Mouse (Mus musculus) hindbrain, embryonic 12.5 days (tissue): ENCODE results near the gene Pde4c. TPM values are rescaled to one million over a fixed set of nuclear protein-coding genes. Genes with fewer than 3 reads are reported as not detected.

Experiments
- ATAC-seq: fragments of 200-750 bp; cut with Nextera tagmentation; 2 replicates; pipeline ENCODE4 v1.8.0; 2017; ENCODE audit warnings: moderate TSS enrichment; ENCODE audit not compliant: low FRiP score
- H3K27ac ChIP-seq: fragments of 300-500 bp; sonication (generic); 2 replicates; pipeline ENCODE4 v1.5.1; 2016; ENCODE audit warnings: mild to moderate bottlenecking
- H3K27me3 ChIP-seq: fragments of 300-500 bp; sonication (generic); 2 replicates; pipeline ENCODE4 v1.6.1; 2016; ENCODE audit warnings: mild to moderate bottlenecking
- H3K36me3 ChIP-seq: fragments of 300-500 bp; sonication (generic); 2 replicates; pipeline ENCODE4 v1.6.1; 2016; ENCODE audit warnings: mild to moderate bottlenecking
- H3K4me1 ChIP-seq: fragments of 300-500 bp; sonication (generic); 2 replicates; pipeline ENCODE4 v1.6.1; 2016
- H3K4me2 ChIP-seq: fragments of 300-500 bp; sonication (generic); replicated peaks from 2 replicates; pipeline ENCODE4 v1.6.1; 2016; ENCODE audit warnings: mild to moderate bottlenecking
- H3K4me3 ChIP-seq: fragments of 300-500 bp; sonication (generic); 2 replicates; pipeline ENCODE4 v1.5.1; 2016; ENCODE audit warnings: mild to moderate bottlenecking
- H3K9ac ChIP-seq: fragments of 300-500 bp; sonication (generic); 2 replicates; pipeline ENCODE4 v1.6.1; 2016; ENCODE audit warnings: mild to moderate bottlenecking, moderate library complexity
- H3K9me3 ChIP-seq: fragments of 300-500 bp; sonication (generic); replicated peaks from 2 replicates; pipeline ENCODE4 v1.6.1; 2016; ENCODE audit warnings: mild to moderate bottlenecking
- WGBS: fragments of 180-500 bp; shearing (Covaris S2); methylation state at CpG from one replicate; pipeline ENCODE4 v1.1.7; 2016; 5-methylcytosine and 5-hydroxymethylcytosine counted together
- polyA plus RNA-seq: library from polyadenylated mRNA; unstranded; fragments of >200 nt; fragmentation: Nextera tagmentation; extraction: Ambion mirVana; gene quantifications from 2 replicates; pipeline ENCODE4 v1.2.1, GENCODE M21; 2016

The Pde4c gene
- polyA plus RNA-seq, 1 experiment from 2014 or later, result 0.26 TPM

GRCm38 (mm10) chr8:70687576-70687975 lies 35.9 kb upstream of the Pde4c start:
- Histone ChIP-seq H3K9me3 (no peaks in the 10 kb centered on the region), H3K4me1 (peaks cover 17% of the 10 kb centered on the region), H3K4me3 (no peak overlapping the region), H3K9ac (no peak overlapping the region), H3K27me3 (peaks cover 2% of the 10 kb centered on the region; the same call in 1 of the 2 replicates), H3K4me2 (no peak overlapping the region), H3K27ac (no peak overlapping the region), H3K36me3 (no peaks in the 10 kb centered on the region)
- 87% methylated on average over 8 of the region's 8 CpGs for WGBS
- ATAC-seq, result no peak

GRCm38 (mm10) chr8:70688136-70688535 lies 35.4 kb upstream of the Pde4c start:
- WGBS, result 90% methylated on average over 3 of the region's 3 CpGs
- no peak overlapping the region for H3K4me2 ChIP-seq
- no peak overlapping the region for H3K4me3 ChIP-seq
- no peaks in the 10 kb centered on the region for H3K27me3 ChIP-seq
- ATAC-seq, result no peak
- no peak overlapping the region for H3K27ac ChIP-seq
- H3K9me3 ChIP-seq, result no peaks in the 10 kb centered on the region
- peaks cover 17% of the 10 kb centered on the region for H3K4me1 ChIP-seq
- no peak overlapping the region for H3K9ac ChIP-seq
- H3K36me3 ChIP-seq, result no peaks in the 10 kb centered on the region

- peaks cover 17% of the 10 kb centered on the region for H3K4me1 ChIP-seq
- H3K9ac ChIP-seq, result no peak overlapping the region
- 80% methylated on average over 5 of the region's 5 CpGs for WGBS
- no peak overlapping the region for H3K27ac ChIP-seq
- no peaks in the 10 kb centered on the region for H3K36me3 ChIP-seq
- no peak overlapping the region for H3K4me3 ChIP-seq
- no peak overlapping the region for H3K4me2 ChIP-seq
- no peak for ATAC-seq
- H3K27me3 ChIP-seq, result no peaks in the 10 kb centered on the region
- no peaks in the 10 kb centered on the region for H3K9me3 ChIP-seq
Measured at GRCm38 (mm10) chr8:70689892-70690390, 33.6 kb upstream of the Pde4c start.

GRCm38 (mm10) chr8:70691230-70691629 lies 32.3 kb upstream of the Pde4c start:
- peaks cover 29% of the 10 kb centered on the region for H3K4me1 ChIP-seq
- H3K9me3 ChIP-seq, result no peaks in the 10 kb centered on the region
- peak overlapping the region; percentile 26 for H3K4me3 ChIP-seq
- peak; percentile 0 for ATAC-seq
- H3K27ac ChIP-seq, result peak overlapping the region; percentile 76
- peak overlapping the region; percentile 48 for H3K4me2 ChIP-seq
- no peaks in the 10 kb centered on the region for H3K27me3 ChIP-seq
- H3K36me3 ChIP-seq, result no peaks in the 10 kb centered on the region
- WGBS, result 62% methylated on average over 4 of the region's 4 CpGs
- peak overlapping the region; percentile 42; the same call in 1 of the 2 replicates for H3K9ac ChIP-seq

GRCm38 (mm10) chr8:70691727-70692231 lies 31.7 kb upstream of the Pde4c start:
- no peaks in the 10 kb centered on the region for H3K9me3 ChIP-seq
- peak overlapping the region; percentile 26 for H3K4me3 ChIP-seq
- peaks cover 35% of the 10 kb centered on the region for H3K4me1 ChIP-seq
- peak overlapping the region; percentile 42; the same call in 1 of the 2 replicates for H3K9ac ChIP-seq
- H3K36me3 ChIP-seq, result no peaks in the 10 kb centered on the region
- 1% methylated on average over 18 of the region's 20 CpGs for WGBS
- ATAC-seq, result peak; percentile 67
- peak overlapping the region; percentile 48 for H3K4me2 ChIP-seq
- H3K27me3 ChIP-seq, result no peaks in the 10 kb centered on the region
- peak overlapping the region; percentile 76 for H3K27ac ChIP-seq

- H3K4me3 ChIP-seq, result no peak overlapping the region
- peaks cover 49% of the 10 kb centered on the region for H3K4me1 ChIP-seq
- ATAC-seq, result no peak
- WGBS, result 83% methylated on average over 5 of the region's 5 CpGs
- H3K4me2 ChIP-seq, result no peak overlapping the region
- H3K27me3 ChIP-seq, result no peaks in the 10 kb centered on the region
- H3K9me3 ChIP-seq, result no peaks in the 10 kb centered on the region
- no peak overlapping the region for H3K9ac ChIP-seq
- no peak overlapping the region for H3K27ac ChIP-seq
- no peaks in the 10 kb centered on the region for H3K36me3 ChIP-seq
Measured at GRCm38 (mm10) chr8:70693636-70694035, 29.9 kb upstream of the Pde4c start.

GRCm38 (mm10) chr8:70695318-70696018 lies 28.1 kb upstream of the Pde4c start:
- Histone ChIP-seq H3K36me3 (no peaks in the 10 kb centered on the region), H3K4me3 (no peak overlapping the region), H3K9ac (no peak overlapping the region), H3K27me3 (no peaks in the 10 kb centered on the region), H3K4me2 (no peak overlapping the region), H3K9me3 (no peaks in the 10 kb centered on the region), H3K4me1 (peaks cover 45% of the 10 kb centered on the region), H3K27ac (peak overlapping the region; percentile 77)
- no peak for ATAC-seq
- WGBS, result 29% methylated on average over 32 of the region's 32 CpGs

- Histone ChIP-seq H3K4me2 (peak overlapping the region; percentile 55), H3K9me3 (no peaks in the 10 kb centered on the region), H3K4me1 (peaks cover 48% of the 10 kb centered on the region), H3K27me3 (no peaks in the 10 kb centered on the region), H3K9ac (peak overlapping the region; percentile 56), H3K27ac (peak overlapping the region; percentile 77), H3K4me3 (peak overlapping the region; percentile 17), H3K36me3 (no peaks in the 10 kb centered on the region)
- 5% methylated on average over 31 of the region's 31 CpGs for WGBS
- no peak for ATAC-seq
Measured at GRCm38 (mm10) chr8:70696019-70696885, 27.3 kb upstream of the Pde4c start.

- no peak for ATAC-seq
- 38% methylated on average over 4 of the region's 4 CpGs for WGBS
- Histone ChIP-seq H3K36me3 (no peaks in the 10 kb centered on the region), H3K9ac (peak overlapping the region; percentile 56), H3K27ac (peak overlapping the region; percentile 77), H3K4me1 (peaks cover 48% of the 10 kb centered on the region), H3K4me3 (peak overlapping the region; percentile 17), H3K27me3 (no peaks in the 10 kb centered on the region), H3K9me3 (no peaks in the 10 kb centered on the region), H3K4me2 (peak overlapping the region; percentile 55)
Measured at GRCm38 (mm10) chr8:70696946-70697345, 26.6 kb upstream of the Pde4c start.

- Histone ChIP-seq H3K9me3 (no peaks in the 10 kb centered on the region), H3K4me1 (peaks cover 50% of the 10 kb centered on the region), H3K27ac (peak overlapping the region; percentile 98), H3K4me2 (peak overlapping the region; percentile 68), H3K27me3 (no peaks in the 10 kb centered on the region), H3K36me3 (0 out of 2 replicates have a peak, but pooled peaks cover 2% of the 10 kb centered on the region), H3K9ac (peak overlapping the region; percentile 60), H3K4me3 (peak overlapping the region; percentile 99)
- ATAC-seq, result no peak
- WGBS, result 72% methylated on average over 12 of the region's 12 CpGs
Measured at GRCm38 (mm10) chr8:70697366-70698250, 25.9 kb upstream of the Pde4c start.

- Histone ChIP-seq H3K9ac (peak within 1 kb of the TSS; percentile 100), H3K27ac (peak within 1 kb of the TSS; percentile 98), H3K27me3 (no peaks in the 10 kb centered on the region), H3K4me2 (peak within 1 kb of the TSS; percentile 68), H3K4me1 (peaks cover 57% of the 10 kb centered on the region), H3K9me3 (no peaks in the 10 kb centered on the region), H3K4me3 (peak within 1 kb of the TSS; percentile 99), H3K36me3 (peaks cover 11% of the 10 kb centered on the region)
- under 1% methylated on average over 55 of the region's 69 CpGs for WGBS
- ATAC-seq, result peak; percentile 89
Measured at GRCm38 (mm10) chr8:70698310-70699109, 25.0 kb upstream of the Pde4c start, which contains the start of gene Jund. Gene Jund, plus strand, starts transcription at chr8:70698949.
